In the genomic region with DNA sequence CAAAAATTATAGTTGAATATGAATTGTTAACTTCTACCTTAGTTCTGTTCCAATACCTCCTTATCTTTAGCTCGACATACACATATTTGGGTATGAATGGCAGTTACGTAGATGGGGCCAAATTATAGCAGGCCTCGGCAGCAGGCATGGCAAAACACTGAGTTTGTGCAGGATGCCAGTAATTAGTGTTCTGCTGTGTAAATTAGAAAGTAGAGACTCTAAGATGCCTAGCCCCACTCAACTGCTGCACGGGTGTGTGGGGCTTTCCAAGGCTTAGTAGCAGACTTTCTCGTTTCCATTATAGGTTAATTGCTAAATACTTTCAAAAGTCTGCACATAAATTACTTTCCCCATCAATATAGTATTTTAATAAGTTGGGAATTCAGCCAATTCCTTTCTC, we compare ENCODE assay signal across 27 mouse cellular contexts.
"Had no signal": no experiment of that assay in that cellular context is flagged by ENCODE, and none has a peak within 500 bp of the region (broad histone marks: within the 10 kb centered on the region; RNA-seq: fewer than 3 reads in every experiment).

No protein-coding gene starts in this region.

- ATAC-seq: hindbrain, postnatal 0 days; intestine, embryonic 16.5 days; liver, embryonic 12.5 days had no signal

- H3K4me1 ChIP-seq: heart, embryonic 13.5 days; heart, embryonic 15.5 days; hindbrain, embryonic 13.5 days; hindbrain, embryonic 15.5 days; kidney, embryonic 15.5 days; limb, embryonic 12.5 days; limb, embryonic 15.5 days; liver, embryonic 12.5 days had no signal

- H3K9ac ChIP-seq: heart, embryonic 13.5 days; heart, embryonic 15.5 days; hindbrain, embryonic 13.5 days; hindbrain, embryonic 15.5 days; kidney, embryonic 15.5 days; limb, embryonic 12.5 days; limb, embryonic 15.5 days; liver, embryonic 12.5 days; liver, embryonic 14.5 days had no signal

- H3K27me3 ChIP-seq: heart, embryonic 13.5 days; heart, embryonic 15.5 days; hindbrain, embryonic 13.5 days; hindbrain, embryonic 15.5 days; kidney, embryonic 15.5 days; limb, embryonic 12.5 days; limb, embryonic 15.5 days; liver, embryonic 12.5 days had no signal

- H3K4me2 ChIP-seq: heart, embryonic 11.5 days; heart, embryonic 13.5 days; heart, embryonic 15.5 days; hindbrain, embryonic 13.5 days; hindbrain, embryonic 15.5 days; kidney, embryonic 15.5 days; limb, embryonic 12.5 days; limb, embryonic 15.5 days; liver, embryonic 12.5 days had no signal

- H3K4me3 ChIP-seq: gastrocnemius, adult 2 months; heart, embryonic 13.5 days; heart, embryonic 15.5 days; hindbrain, embryonic 13.5 days; hindbrain, embryonic 15.5 days; kidney, embryonic 15.5 days; limb, embryonic 12.5 days; limb, embryonic 15.5 days; liver, embryonic 12.5 days had no signal

- H3K27ac ChIP-seq: gastrocnemius, adult 2 months; heart, embryonic 13.5 days; heart, embryonic 15.5 days; hindbrain, embryonic 13.5 days; hindbrain, embryonic 15.5 days; hindbrain, postnatal 0 days; kidney, embryonic 15.5 days; kidney, postnatal 0 days; limb, embryonic 12.5 days; limb, embryonic 15.5 days; liver, embryonic 12.5 days; liver, embryonic 14.5 days had no signal

- DNase-seq: gastrocnemius, adult 2 months; gastrocnemius, postnatal 10 days; gastrocnemius, postnatal 25 days; heart, adult 18-20 months; heart, postnatal 14 days; heart, postnatal 36 days; kidney, adult 11 months; kidney, adult 2 months; kidney, adult 9 months; kidney, postnatal 14 days; kidney, postnatal 36 days; layer of hippocampus, adult 9-11 months; layer of hippocampus, postnatal 36 days; left cerebral cortex, postnatal 4 days had no signal

- H3K36me3 ChIP-seq: heart, embryonic 13.5 days; heart, embryonic 15.5 days; hindbrain, embryonic 13.5 days; hindbrain, embryonic 15.5 days; kidney, embryonic 15.5 days; limb, embryonic 12.5 days; limb, embryonic 15.5 days; liver, embryonic 12.5 days had no signal

- H3K9me3 ChIP-seq: heart, embryonic 13.5 days; heart, embryonic 15.5 days; hindbrain, embryonic 13.5 days; hindbrain, embryonic 15.5 days; kidney, embryonic 15.5 days; limb, embryonic 12.5 days; limb, embryonic 15.5 days; liver, embryonic 12.5 days had no signal
